Mouse (Mus musculus) forebrain, embryonic 13.5 days (tissue): Measurements from ENCODE around the gene Psat1. TPM values are rescaled to one million over a fixed set of nuclear protein-coding genes. Genes with fewer than 3 reads are reported as not detected.

ENCODE experiments used
- ATAC-seq: fragments of 200-750 bp; cut with Nextera tagmentation; 2 replicates; pipeline ENCODE4 v1.8.0; 2017
- H3K27ac ChIP-seq: fragments of 300-500 bp; sonication (generic); 2 replicates; pipeline ENCODE4 v1.5.1; 2015; ENCODE audit warnings: inconsistent platforms, mild to moderate bottlenecking, moderate library complexity
- H3K27me3 ChIP-seq: fragments of 300-500 bp; sonication (generic); 2 replicates; pipeline ENCODE4 v1.6.1; 2015; ENCODE audit warnings: mild to moderate bottlenecking, inconsistent platforms
- H3K36me3 ChIP-seq: fragments of 300-500 bp; sonication (generic); 2 replicates; pipeline ENCODE4 v1.6.1; 2015; ENCODE audit warnings: mild to moderate bottlenecking, inconsistent platforms; ENCODE audit not compliant: poor library complexity, severe bottlenecking
- H3K4me1 ChIP-seq: fragments of 300-500 bp; sonication (generic); 2 replicates; pipeline ENCODE4 v1.6.1; 2015; ENCODE audit warnings: inconsistent platforms
- H3K4me2 ChIP-seq: fragments of 300-500 bp; sonication (generic); 2 replicates; pipeline ENCODE4 v1.6.1; 2015; ENCODE audit warnings: inconsistent platforms, mild to moderate bottlenecking, moderate library complexity
- H3K4me3 ChIP-seq: fragments of 300-500 bp; sonication (generic); 2 replicates; pipeline ENCODE4 v1.5.1; 2015; ENCODE audit warnings: mild to moderate bottlenecking, inconsistent platforms
- H3K9ac ChIP-seq: fragments of 300-500 bp; sonication (generic); 2 replicates; pipeline ENCODE4 v1.6.1; 2015; ENCODE audit warnings: mild to moderate bottlenecking, inconsistent platforms
- H3K9me3 ChIP-seq: fragments of 300-500 bp; sonication (generic); replicated peaks from 2 replicates; pipeline ENCODE4 v1.6.1; 2016; ENCODE audit warnings: inconsistent platforms
- WGBS: fragments of 180-500 bp; shearing (Covaris S2); methylation state at CpG from one replicate; pipeline ENCODE4 v1.1.7; 2015; 5-methylcytosine and 5-hydroxymethylcytosine counted together
- polyA plus RNA-seq: library from polyadenylated mRNA; unstranded; fragments of >200 nt; fragmentation: Nextera tagmentation; extraction: Ambion mirVana; gene quantifications from 2 replicates; pipeline ENCODE4 v1.2.1, GENCODE M21; 2015

The Psat1 gene
- polyA plus RNA-seq, 1 experiment from 2014 or later, result 178 TPM

- no peak overlapping the region for H3K4me3 ChIP-seq
- no peak overlapping the region for H3K27ac ChIP-seq
- ATAC-seq, result 0 out of 2 replicates have a peak, but pooled peaks have one; percentile 38
- no peaks in the 10 kb centered on the region for H3K4me1 ChIP-seq
- peaks cover 76% of the 10 kb centered on the region for H3K36me3 ChIP-seq
- H3K9me3 ChIP-seq, result no peaks in the 10 kb centered on the region
- H3K9ac ChIP-seq, result no peak overlapping the region
- no peaks in the 10 kb centered on the region for H3K27me3 ChIP-seq
- 76% methylated on average over 13 of the region's 13 CpGs for WGBS
- H3K4me2 ChIP-seq, result no peak overlapping the region
These were observed 15.2 kb upstream of the Psat1 start for GRCm38 (mm10) chr19:15962313-15962712.

- H3K9ac ChIP-seq, result no peak overlapping the region
- no peaks in the 10 kb centered on the region; the same call in 1 of the 2 replicates for H3K9me3 ChIP-seq
- H3K27me3 ChIP-seq, result no peaks in the 10 kb centered on the region
- H3K36me3 ChIP-seq, result peaks cover 8% of the 10 kb centered on the region
- H3K27ac ChIP-seq, result no peak overlapping the region
- no peak overlapping the region for H3K4me2 ChIP-seq
- no peak; the same call in 1 of the 2 replicates for ATAC-seq
- no peaks in the 10 kb centered on the region for H3K4me1 ChIP-seq
- no peak overlapping the region for H3K4me3 ChIP-seq
- 57% methylated on average over 3 of the region's 3 CpGs for WGBS
These were observed 3.1 kb upstream of the Psat1 start for GRCm38 (mm10) chr19:15950225-15950624.

GRCm38 (mm10) chr19:15948867-15949266, 1.7 kb upstream of the Psat1 start:
- Histone ChIP-seq H3K4me3 (no peak overlapping the region), H3K36me3 (no peaks in the 10 kb centered on the region; the same call in 1 of the 2 replicates), H3K9me3 (no peaks in the 10 kb centered on the region; the same call in none of the 2 replicates), H3K9ac (no peak overlapping the region), H3K4me1 (no peaks in the 10 kb centered on the region), H3K27me3 (no peaks in the 10 kb centered on the region), H3K27ac (no peak overlapping the region), H3K4me2 (no peak overlapping the region)
- 86% methylated on average over 1 of the region's 1 CpGs for WGBS
- no peak for ATAC-seq

- Histone ChIP-seq H3K9me3 (no peaks in the 10 kb centered on the region; the same call in none of the 2 replicates), H3K4me2 (no peak overlapping the region), H3K4me3 (no peak overlapping the region), H3K27me3 (no peaks in the 10 kb centered on the region), H3K27ac (no peak overlapping the region), H3K9ac (no peak overlapping the region), H3K4me1 (no peaks in the 10 kb centered on the region), H3K36me3 (no peaks in the 10 kb centered on the region; the same call in 1 of the 2 replicates)
- ATAC-seq, result no peak
- 92% methylated on average over 7 of the region's 7 CpGs for WGBS
These were observed 1.3 kb upstream of the Psat1 start for GRCm38 (mm10) chr19:15948426-15948825.

GRCm38 (mm10) chr19:15946663-15947062, 474 bp downstream of the Psat1 start:
- no peak overlapping the region for H3K9ac ChIP-seq
- H3K4me1 ChIP-seq, result no peaks in the 10 kb centered on the region
- H3K4me2 ChIP-seq, result no peak overlapping the region
- no peaks in the 10 kb centered on the region; the same call in none of the 2 replicates for H3K9me3 ChIP-seq
- H3K36me3 ChIP-seq, result no peaks in the 10 kb centered on the region
- no peak overlapping the region for H3K4me3 ChIP-seq
- 75% methylated on average over 10 of the region's 10 CpGs for WGBS
- H3K27me3 ChIP-seq, result no peaks in the 10 kb centered on the region
- no peak for ATAC-seq
- no peak overlapping the region for H3K27ac ChIP-seq

GRCm38 (mm10) chr19:15943117-15943423, 4.1 kb downstream of the Psat1 start:
- H3K27me3 ChIP-seq, result no peaks in the 10 kb centered on the region
- H3K27ac ChIP-seq, result no peak overlapping the region
- H3K4me3 ChIP-seq, result no peak overlapping the region
- no peaks in the 10 kb centered on the region for H3K4me1 ChIP-seq
- H3K36me3 ChIP-seq, result no peaks in the 10 kb centered on the region
- ATAC-seq, result no peak
- 63% methylated on average over 7 of the region's 7 CpGs for WGBS
- H3K4me2 ChIP-seq, result no peak overlapping the region
- H3K9ac ChIP-seq, result no peak overlapping the region
- H3K9me3 ChIP-seq, result no peaks in the 10 kb centered on the region; the same call in none of the 2 replicates

GRCm38 (mm10) chr19:15942421-15943116, 4.6 kb downstream of the Psat1 start:
- H3K27me3 ChIP-seq, result no peaks in the 10 kb centered on the region
- no peaks in the 10 kb centered on the region; the same call in 1 of the 2 replicates for H3K9me3 ChIP-seq
- WGBS, result 39% methylated on average over 11 of the region's 11 CpGs
- no peak overlapping the region for H3K4me2 ChIP-seq
- no peak overlapping the region for H3K4me3 ChIP-seq
- H3K36me3 ChIP-seq, result no peaks in the 10 kb centered on the region
- no peak overlapping the region for H3K9ac ChIP-seq
- ATAC-seq, result no peak
- H3K4me1 ChIP-seq, result no peaks in the 10 kb centered on the region
- H3K27ac ChIP-seq, result no peak overlapping the region

GRCm38 (mm10) chr19:15941399-15941798, 5.7 kb downstream of the Psat1 start:
- no peak overlapping the region for H3K4me3 ChIP-seq
- no peaks in the 10 kb centered on the region for H3K36me3 ChIP-seq
- H3K9me3 ChIP-seq, result no peaks in the 10 kb centered on the region; the same call in 1 of the 2 replicates
- H3K27me3 ChIP-seq, result no peaks in the 10 kb centered on the region
- 76% methylated on average over 8 of the region's 8 CpGs for WGBS
- no peaks in the 10 kb centered on the region for H3K4me1 ChIP-seq
- no peak for ATAC-seq
- no peak overlapping the region for H3K27ac ChIP-seq
- no peak overlapping the region for H3K4me2 ChIP-seq
- no peak overlapping the region for H3K9ac ChIP-seq

GRCm38 (mm10) chr19:15925719-15926045, 21.5 kb downstream of the Psat1 start:
- H3K4me3 ChIP-seq, result peak overlapping the region; percentile 75
- H3K9ac ChIP-seq, result peak overlapping the region; percentile 77; the same call in 1 of the 2 replicates
- no peaks in the 10 kb centered on the region for H3K27me3 ChIP-seq
- H3K9me3 ChIP-seq, result no peaks in the 10 kb centered on the region
- H3K36me3 ChIP-seq, result no peaks in the 10 kb centered on the region
- peak overlapping the region; percentile 93 for H3K27ac ChIP-seq
- peak overlapping the region; percentile 86 for H3K4me2 ChIP-seq
- H3K4me1 ChIP-seq, result peaks cover 35% of the 10 kb centered on the region
- peak; percentile 62 for ATAC-seq
- 4% methylated on average over 4 of the region's 4 CpGs for WGBS

GRCm38 (mm10) chr19:15924866-15925718, 22.0 kb downstream of the Psat1 start:
- H3K27me3 ChIP-seq, result no peaks in the 10 kb centered on the region
- H3K4me2 ChIP-seq, result peak overlapping the region; percentile 86
- H3K9ac ChIP-seq, result peak overlapping the region; percentile 77
- no peaks in the 10 kb centered on the region for H3K9me3 ChIP-seq
- WGBS, result under 1% methylated on average over 43 of the region's 43 CpGs
- H3K27ac ChIP-seq, result peak overlapping the region; percentile 93
- peak overlapping the region; percentile 75 for H3K4me3 ChIP-seq
- H3K4me1 ChIP-seq, result peaks cover 35% of the 10 kb centered on the region
- peak; percentile 98 for ATAC-seq
- H3K36me3 ChIP-seq, result no peaks in the 10 kb centered on the region

GRCm38 (mm10) chr19:15924181-15924865, 22.8 kb downstream of the Psat1 start:
- peak; percentile 38 for ATAC-seq
- 0% methylated on average over 46 of the region's 46 CpGs for WGBS
- Histone ChIP-seq H3K9ac (peak overlapping the region; percentile 77), H3K4me2 (peak overlapping the region; percentile 86), H3K27ac (peak overlapping the region; percentile 93), H3K9me3 (no peaks in the 10 kb centered on the region), H3K4me1 (peaks cover 35% of the 10 kb centered on the region), H3K4me3 (peak overlapping the region; percentile 75), H3K36me3 (peaks cover 6% of the 10 kb centered on the region), H3K27me3 (no peaks in the 10 kb centered on the region)

- H3K4me2 ChIP-seq, result peak overlapping the region; percentile 86
- H3K4me3 ChIP-seq, result peak overlapping the region; percentile 75
- H3K4me1 ChIP-seq, result peaks cover 35% of the 10 kb centered on the region
- WGBS, result 32% methylated on average over 9 of the region's 9 CpGs
- ATAC-seq, result no peak
- H3K9me3 ChIP-seq, result no peaks in the 10 kb centered on the region
- H3K9ac ChIP-seq, result peak overlapping the region; percentile 77
- H3K27ac ChIP-seq, result peak overlapping the region; percentile 93; the same call in 1 of the 2 replicates
- H3K36me3 ChIP-seq, result peaks cover 15% of the 10 kb centered on the region
- H3K27me3 ChIP-seq, result no peaks in the 10 kb centered on the region
These were observed 23.7 kb downstream of the Psat1 start for GRCm38 (mm10) chr19:15923426-15923825.
